Mouse (Mus musculus) kidney, postnatal 10 days (tissue): Measurements from ENCODE around the gene Mroh8.
"Not testable (repeated sequence)": the region's sequence is repeated elsewhere in the genome, so short reads cannot be mapped to it uniquely, and the experiment has no call there.

Source experiments
- DNase-seq: peaks from one replicate; pipeline ENCODE4 v3.0.0; 2021; ENCODE audit warnings: mixed read lengths

Mroh8 gene

DNA sequence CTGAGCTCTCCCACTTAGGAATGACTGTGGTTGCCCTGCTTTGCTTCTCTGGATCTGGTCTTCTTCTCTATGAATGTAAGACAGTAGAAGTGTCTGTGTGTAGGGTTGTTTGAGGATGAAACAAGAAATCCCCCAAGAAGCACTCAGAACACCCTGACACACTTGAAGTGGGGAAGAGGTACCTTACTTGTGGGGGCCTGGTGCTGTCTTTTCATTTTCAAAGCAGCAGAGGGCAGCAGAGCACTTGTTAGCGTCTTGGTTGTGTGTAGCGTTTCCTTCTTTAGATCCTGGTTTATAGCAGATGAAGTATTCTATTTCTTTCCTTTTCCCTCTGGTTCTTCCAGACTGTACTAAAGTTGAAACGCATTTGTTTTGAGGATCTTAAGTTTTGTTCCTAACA, 8.2 kb upstream of the Mroh8 start:
- DNase-seq, result peak; percentile 64

- no peak for DNase-seq
Observed at GRCm38 (mm10) chr2:157283321-157283720, 4.0 kb upstream of the Mroh8 start.

DNA sequence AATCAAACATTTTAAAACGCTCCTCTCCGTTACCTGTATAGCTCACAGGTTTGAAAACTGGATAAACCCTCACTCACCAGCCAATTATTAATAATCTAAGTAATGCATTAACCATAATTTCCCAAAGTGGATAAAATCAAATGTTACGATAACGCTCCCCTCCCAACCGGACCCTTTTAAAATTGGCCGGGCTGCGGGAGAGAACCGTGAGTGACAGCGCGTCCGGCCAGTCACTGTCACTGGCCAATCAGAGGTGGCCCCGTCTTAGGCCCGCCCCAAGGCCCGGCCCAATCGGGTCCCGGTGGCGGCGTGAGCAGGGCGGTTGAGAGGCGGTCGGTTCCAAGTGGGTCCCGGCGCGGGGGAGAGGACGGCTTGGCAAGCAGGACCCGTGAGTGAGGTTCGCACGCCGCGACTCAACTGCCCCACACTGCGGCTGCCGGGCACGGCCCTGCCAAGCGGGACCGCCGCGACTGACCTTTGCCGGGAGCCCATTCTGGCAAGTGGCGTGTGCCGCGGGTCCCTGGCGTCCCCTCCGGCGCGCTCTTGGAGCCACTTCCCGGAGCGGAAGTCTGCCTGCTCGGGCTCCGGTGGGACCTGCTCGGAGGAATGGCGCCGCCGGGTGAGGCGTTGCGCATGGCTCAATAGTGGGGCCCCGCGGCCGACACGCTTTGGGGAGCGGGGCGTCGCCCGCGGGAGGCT, 483 bp downstream of the Mroh8 start, which contains the start of gene Rpn2:
TSS of gene Rpn2 (plus strand) at position 301 of the 699 bp plus-strand sequence.
- peak; percentile 98 for DNase-seq

DNA sequence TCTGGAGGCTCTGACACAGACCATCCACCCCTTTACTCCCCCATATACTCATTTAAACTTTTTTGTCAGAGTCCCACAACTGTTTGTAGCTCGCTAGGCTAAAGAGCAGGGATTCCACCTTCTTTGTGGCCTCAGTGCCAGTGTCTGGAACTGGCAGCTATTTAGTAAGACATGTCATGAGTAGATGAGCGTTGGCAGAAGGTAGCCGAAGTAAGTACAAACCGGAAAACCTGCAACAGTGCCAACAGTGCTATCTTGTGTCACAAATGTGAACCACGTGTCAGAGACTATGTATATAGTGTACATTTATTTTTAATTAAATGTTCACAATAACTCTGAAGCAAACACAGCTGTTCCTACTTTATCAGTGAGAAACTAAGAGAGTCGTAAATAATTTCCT, 15.5 kb downstream of the Mroh8 start:
- no peak for DNase-seq

- no peak for DNase-seq
Observed at GRCm38 (mm10) chr2:157263101-157263500, 16.2 kb downstream of the Mroh8 start.

DNA sequence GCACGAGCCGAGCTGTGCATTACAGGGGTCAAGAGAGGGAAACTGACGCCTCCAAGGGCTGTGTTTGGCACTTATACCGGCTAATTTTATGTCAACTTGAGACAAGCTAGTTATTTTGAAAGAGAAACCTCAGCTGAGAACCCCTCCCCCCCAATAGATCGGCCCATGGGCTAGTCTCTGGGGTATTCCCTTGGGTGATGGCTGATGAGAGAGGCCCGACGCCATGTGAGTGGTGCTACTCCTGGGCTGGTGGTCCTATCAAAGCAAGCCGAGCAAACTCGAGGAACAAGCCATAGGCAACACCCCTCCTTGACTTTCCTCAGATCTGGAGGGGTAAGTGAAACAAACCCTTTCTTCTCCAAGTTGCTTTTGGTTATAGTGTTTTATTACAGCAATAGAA, 16.8 kb downstream of the Mroh8 start:
- DNase-seq, result no peak

DNA sequence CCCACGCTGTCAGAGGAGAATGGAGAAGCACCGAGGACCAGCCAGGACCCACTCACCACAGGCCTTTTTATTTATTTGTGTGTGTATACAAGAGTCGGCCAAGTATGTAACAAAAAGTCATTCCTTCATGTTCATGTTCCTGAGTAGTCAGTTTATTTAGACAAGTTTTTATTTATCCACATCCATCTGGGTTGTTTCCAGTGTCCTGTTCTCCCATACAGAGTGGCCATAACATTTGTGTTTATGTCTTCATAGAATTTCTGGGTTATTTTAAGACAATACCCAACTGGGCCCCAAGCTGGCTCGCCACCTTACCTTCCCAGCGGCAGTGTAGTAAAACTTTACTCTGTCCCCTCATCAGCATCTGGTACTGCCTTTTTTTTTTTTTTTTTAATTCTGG, 17.4 kb downstream of the Mroh8 start:
- DNase-seq, result no peak

DNA sequence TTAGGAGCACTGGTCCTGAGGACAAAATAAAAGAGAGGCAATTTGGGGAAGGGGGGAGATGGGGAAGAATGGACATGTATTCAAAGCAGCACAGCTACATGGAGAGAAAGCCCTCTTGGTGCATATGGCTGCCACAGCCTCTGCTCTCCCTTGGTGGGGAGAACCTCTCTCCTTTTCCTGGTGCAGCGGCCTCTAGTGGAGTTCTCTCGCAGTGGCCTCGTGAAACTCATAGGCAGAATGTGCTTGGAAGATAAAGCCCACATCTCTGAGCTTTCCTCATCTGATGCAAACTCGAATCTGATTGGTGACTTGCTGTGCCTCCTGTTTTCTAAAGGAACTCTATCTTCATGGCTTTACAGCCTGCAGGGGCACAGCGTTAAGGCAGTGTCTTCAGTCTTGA, 19.6 kb downstream of the Mroh8 start:
- DNase-seq, result peak; percentile 75

- DNase-seq, result no peak
Observed at GRCm38 (mm10) chr2:157248111-157248510, 31.2 kb downstream of the Mroh8 start.

- DNase-seq, result no peak
Observed at GRCm38 (mm10) chr2:157245603-157246002, 33.7 kb downstream of the Mroh8 start.

GRCm38 (mm10) chr2:157245001-157245400, 34.3 kb downstream of the Mroh8 start:
- DNase-seq, result no peak

GRCm38 (mm10) chr2:157235946-157236345, 43.4 kb downstream of the Mroh8 start:
- no peak for DNase-seq

- not testable (repeated sequence) for DNase-seq
Observed at GRCm38 (mm10) chr2:157221916-157222315, 57.4 kb downstream of the Mroh8 start.

- no peak for DNase-seq
Observed at GRCm38 (mm10) chr2:157220108-157220507, 59.2 kb downstream of the Mroh8 start.

- DNase-seq, result no peak
Observed at GRCm38 (mm10) chr2:157211731-157212130, 67.6 kb downstream of the Mroh8 start.

DNA sequence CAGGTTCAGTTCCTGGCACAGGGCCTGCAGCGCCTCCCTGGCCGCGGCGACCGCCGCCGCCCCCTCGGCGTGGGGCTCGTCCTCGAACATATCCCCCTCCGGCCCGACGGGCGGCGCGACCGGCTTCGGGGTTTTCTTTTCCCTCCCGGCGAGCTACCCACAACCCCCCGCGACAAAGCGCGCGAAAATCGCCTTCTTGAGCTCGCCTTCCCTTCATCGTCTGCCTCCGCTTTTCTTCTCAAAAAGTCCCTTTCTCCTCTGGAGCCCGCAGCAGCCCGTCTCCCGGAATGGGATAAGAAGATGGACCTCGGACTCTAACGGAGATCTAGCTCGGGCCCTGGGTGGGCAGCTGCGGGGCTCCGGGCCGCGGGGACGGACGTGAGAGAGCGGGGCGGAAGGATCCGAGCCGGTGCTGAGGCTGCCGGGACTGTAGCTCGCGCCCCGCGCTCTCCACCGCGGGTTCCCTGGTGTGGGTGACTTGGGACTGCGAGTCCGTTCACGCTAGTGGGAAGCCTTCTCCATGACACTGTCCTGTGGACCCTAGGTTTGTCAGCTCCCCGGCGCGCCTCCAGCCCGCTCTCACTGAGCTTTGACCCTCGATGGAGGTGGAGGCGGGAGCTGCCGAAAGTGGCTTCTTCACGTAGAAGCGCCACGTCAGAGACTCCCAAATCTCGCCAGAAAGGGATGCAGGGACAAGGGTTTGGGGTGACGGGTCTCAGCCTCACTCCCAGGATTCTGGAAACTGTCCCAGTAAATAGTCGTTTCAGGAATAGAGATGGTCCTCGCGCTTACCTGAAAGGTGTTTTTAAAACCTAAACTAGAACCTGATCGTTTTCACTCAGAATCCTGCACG, 74.8 kb downstream of the Mroh8 start, which contains the start of gene Rbl1:
TSS of gene Rbl1 (minus strand) at position 169 of the 853 bp plus-strand sequence.
- DNase-seq, result peak; percentile 95

GRCm38 (mm10) chr2:157203459-157204365, 75.6 kb downstream of the Mroh8 start:
- DNase-seq, result peak; percentile 62

DNA sequence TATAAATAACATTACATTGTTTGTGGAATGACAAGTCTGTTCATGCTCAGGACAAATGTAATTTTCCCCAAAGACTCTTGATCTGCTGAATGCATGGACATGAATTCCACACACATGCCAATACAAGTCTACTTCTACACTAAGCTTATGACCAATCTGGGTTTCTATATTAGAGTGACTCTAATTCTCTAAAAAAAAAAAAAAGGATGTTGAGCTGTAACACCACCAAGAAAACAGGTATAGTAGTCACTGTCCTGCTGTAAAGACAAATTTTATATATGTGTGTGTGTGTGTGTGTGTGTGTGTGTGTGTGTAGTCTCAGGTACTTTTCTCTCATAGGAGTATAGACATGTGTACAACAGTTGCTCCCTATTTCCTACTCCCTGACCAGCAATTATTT, 76.3 kb downstream of the Mroh8 start:
- DNase-seq, result no peak

GRCm38 (mm10) chr2:157202361-157202760, 77.0 kb downstream of the Mroh8 start:
- no peak for DNase-seq

DNA sequence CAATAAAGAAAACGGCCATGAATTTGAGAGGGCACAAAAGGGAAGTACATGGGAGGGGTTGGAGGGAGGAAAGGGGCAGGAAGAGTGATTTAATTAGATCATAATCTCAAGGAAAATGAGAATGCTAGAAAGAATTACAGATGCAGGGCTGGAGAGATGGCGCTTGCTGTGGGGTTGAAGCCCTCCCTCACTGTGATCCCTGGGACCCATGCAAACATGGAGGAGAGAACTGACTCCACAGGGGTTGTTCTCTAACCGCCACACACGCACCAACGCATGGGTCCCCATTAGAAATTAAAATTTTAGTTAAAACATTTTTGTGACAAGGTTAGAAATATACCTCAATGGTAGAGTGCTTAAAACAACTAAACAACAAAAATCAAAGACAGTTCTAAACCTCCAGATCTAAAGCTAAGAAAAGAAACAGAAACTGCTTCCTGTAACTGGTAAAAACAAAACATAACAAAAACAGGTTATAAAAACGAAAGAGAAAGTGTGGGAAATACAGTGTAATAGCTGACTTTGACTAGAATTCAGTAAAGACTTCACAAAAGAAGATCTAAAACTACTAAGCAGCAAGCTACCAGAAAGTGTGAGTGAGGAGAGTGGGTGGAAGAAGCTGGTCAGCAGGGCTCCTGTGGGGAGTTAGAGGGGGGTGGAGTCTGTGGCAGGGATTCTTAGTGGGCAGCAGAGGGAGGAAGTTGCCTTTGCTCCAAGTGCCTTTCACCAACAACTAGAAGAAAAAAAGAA, 78.1 kb downstream of the Mroh8 start:
- DNase-seq, result peak; percentile 53

DNA sequence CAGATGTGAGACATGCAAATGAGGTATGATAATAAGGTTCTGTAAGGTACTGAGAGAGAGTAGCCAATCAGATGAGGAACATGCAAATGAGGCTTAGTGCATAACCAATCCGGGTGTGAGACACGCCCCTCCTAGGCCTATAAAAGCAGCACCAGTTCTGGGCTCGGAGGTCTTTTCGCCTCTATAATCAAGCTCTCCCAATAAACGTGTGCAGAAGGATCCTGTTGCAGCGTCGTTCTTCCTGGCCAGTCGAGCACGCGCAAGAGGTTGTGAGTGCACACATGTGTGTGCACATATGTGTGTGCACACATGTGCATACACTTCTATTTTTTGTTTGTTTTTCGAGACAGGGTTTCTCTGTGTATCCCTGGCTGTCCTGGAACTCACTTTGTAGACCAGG, 80.9 kb downstream of the Mroh8 start:
- DNase-seq, result not testable (repeated sequence)

DNA sequence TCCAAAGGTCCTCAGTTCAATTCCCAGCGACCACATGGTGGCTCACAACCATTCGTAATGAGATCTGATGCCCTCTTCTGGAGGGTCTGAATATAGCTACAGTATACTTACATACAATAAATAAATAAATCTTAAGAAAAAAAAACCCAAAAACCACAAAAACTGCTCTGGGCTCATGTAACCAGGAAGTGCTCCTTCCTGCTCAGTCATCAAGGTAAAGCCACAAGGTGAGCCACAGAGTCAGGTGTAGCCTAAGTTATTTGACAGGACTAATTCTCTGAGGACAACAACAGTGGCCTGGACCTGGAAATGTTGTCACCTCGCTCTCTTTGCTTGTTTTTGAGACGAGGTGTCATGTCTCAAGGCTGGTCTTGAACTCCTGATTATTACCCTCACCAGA, 88.7 kb downstream of the Mroh8 start:
- DNase-seq, result no peak
